Mouse (Mus musculus) liver, embryonic 14.5 days (tissue): ENCODE measurements around the gene Shisa6.

ENCODE experiments used
- CTCF ChIP-seq: IDR thresholded peaks from 2 replicates; pipeline ENCODE4 v1.5.1; 2016; ENCODE audit warnings: antibody characterized with exemption, low read depth, control low read depth
- EP300 ChIP-seq: IDR thresholded peaks from 2 replicates; pipeline ENCODE4 v1.6.1; 2016; ENCODE audit warnings: antibody characterized with exemption, low read depth

DNA sequence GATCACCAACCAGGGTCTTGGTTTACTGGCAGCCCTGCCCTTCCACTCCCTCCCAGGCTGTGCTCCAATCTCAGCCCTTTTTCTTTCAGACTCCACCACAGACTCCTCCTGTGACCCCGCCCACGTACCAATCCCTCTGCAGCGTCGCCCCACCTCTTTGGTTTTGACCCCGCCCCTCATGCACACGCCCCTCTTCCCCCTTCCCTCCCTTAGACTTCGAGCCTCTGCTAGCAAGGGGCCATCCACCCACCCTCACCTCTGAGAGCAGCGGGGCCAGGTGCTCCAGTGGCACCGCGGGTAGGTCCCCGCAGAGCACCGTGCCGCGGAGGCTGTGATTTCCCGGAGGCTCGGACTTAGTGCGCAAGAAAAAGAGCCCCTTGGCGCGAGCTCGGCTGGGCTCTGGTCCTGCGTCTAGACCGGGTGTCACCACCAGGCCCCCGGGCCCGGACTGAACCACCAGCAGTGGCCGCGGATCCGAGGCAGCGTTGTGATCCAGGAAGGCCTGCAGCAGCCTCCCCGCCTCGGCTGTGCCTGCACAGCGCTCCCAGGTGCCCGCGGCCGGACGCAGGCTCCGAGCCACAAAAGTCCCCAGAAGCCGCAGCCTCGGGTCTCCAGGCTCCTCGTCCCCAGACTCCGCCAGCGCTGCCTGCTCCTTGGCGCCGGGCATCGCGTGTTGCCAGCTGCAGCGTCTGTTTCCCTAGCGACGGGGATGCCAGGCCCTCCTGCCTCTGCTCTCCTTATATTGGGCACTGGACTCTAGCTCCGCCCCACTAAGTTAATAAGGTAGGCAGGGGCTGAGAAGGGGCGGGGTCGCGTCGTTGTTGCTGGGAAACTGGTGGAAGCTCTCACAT, 357.7 kb downstream of the Shisa6 start, which contains the start of gene Dnah9:
- TF ChIP-seq CTCF: no peak
- no peak for TF ChIP-seq EP300
